Mouse (Mus musculus) MEL (cell line): ENCODE measurements at regions not wholly inside any gene's neighbourhood (a gene's known extent, or its start where the extent isn't known, plus 50 kb on each side); places are given as distances from the start of the nearest gene placed in this dataset.

Source experiments
- CHD2 ChIP-seq: IDR thresholded peaks from 2 replicates; pipeline ENCODE4 v1.6.1; 2011; ENCODE audit warnings: low read length, improper control_type of control experiment
- CTCF ChIP-seq, 3 experiments: IDR thresholded peaks in 2 of 3; conservative IDR thresholded peaks in 1 of 3; 2 replicates each; pipeline ENCODE4 v1.5.1; 2011 to 2012; ENCODE audit warnings: low read length in 3 of 3, low read depth in 2 of 3, mild to moderate bottlenecking in 2 of 3, improper control_type of control experiment in 1 of 3, inconsistent platforms in 1 of 3, mixed read lengths in 1 of 3, moderate library complexity in 1 of 3; ENCODE audit not compliant: control insufficient read depth in 1 of 3, insufficient read depth in 1 of 3, poor library complexity in 1 of 3, severe bottlenecking in 1 of 3
- EP300 ChIP-seq, 2 experiments: IDR thresholded peaks; 2 replicates each; pipeline ENCODE4 v1.6.1; 2011; ENCODE audit warnings: improper control_type of control experiment in 2 of 2, low read length in 2 of 2, low read depth in 1 of 2, mild to moderate bottlenecking in 1 of 2
- POLR2A ChIP-seq, 2 experiments: IDR thresholded peaks; 2 replicates each; pipeline ENCODE4 v1.6.1; 2011 to 2012; ENCODE audit warnings: low read length in 2 of 2, mild to moderate bottlenecking in 2 of 2, control low read depth in 1 of 2, improper control_type of control experiment in 1 of 2, low read depth in 1 of 2, moderate library complexity in 1 of 2; ENCODE audit not compliant: control insufficient read depth in 1 of 2, insufficient read depth in 1 of 2, poor library complexity in 1 of 2
- TCF12 ChIP-seq: IDR thresholded peaks from 2 replicates; pipeline ENCODE4 v1.6.1; 2014; ENCODE audit warnings: low read depth, mild to moderate bottlenecking, inconsistent platforms, low read length, improper control_type of control experiment, moderate library complexity
- USF1 ChIP-seq: IDR thresholded peaks from 2 replicates; pipeline ENCODE4 v1.6.1; 2014; ENCODE audit warnings: low read depth, mild to moderate bottlenecking, inconsistent platforms, low read length, improper control_type of control experiment, moderate library complexity
- ZC3H11A ChIP-seq: IDR thresholded peaks from 2 replicates; pipeline ENCODE4 v1.6.1; 2012; ENCODE audit warnings: low read depth, mild to moderate bottlenecking, inconsistent platforms, low read length, improper control_type of control experiment

- TF ChIP-seq CTCF (IDR thresholded peaks at IDR 0.05 in 2 of 3, conservative IDR thresholded peaks at IDR 0.05 in 1 of 3; ENCODE audit: control insufficient read depth in 1 of 3, insufficient read depth in 1 of 3, low read depth in 2 of 3, low read length in 3 of 3, poor library complexity in 1 of 3, severe bottlenecking in 1 of 3): no peak
- no peak for TF ChIP-seq EP300 (IDR thresholded peaks at IDR 0.05; ENCODE audit: low read depth in 1 of 2, low read length in 2 of 2)
- no peak for TF ChIP-seq TCF12
- no peak for TF ChIP-seq POLR2A (IDR thresholded peaks at IDR 0.05; ENCODE audit: control insufficient read depth in 1 of 2, insufficient read depth in 1 of 2, low read depth in 1 of 2, low read length in 2 of 2, poor library complexity in 1 of 2)
- TF ChIP-seq CHD2: no peak
- no peak for TF ChIP-seq USF1
- no peak for TF ChIP-seq ZC3H11A
These were observed 216.3 kb upstream of the Pdzrn3 start for GRCm38 (mm10) chr6:101593782-101594641.
